Mouse (Mus musculus): ENCODE measurements around the gene Pcsk6.

Pcsk6 gene

GRCm38 (mm10) chr7:65940988-65941387 is 79.5 kb downstream of the Pcsk6 start:
- in situ Hi-C loops (cut with MseI, MboI): no loop called here

DNA sequence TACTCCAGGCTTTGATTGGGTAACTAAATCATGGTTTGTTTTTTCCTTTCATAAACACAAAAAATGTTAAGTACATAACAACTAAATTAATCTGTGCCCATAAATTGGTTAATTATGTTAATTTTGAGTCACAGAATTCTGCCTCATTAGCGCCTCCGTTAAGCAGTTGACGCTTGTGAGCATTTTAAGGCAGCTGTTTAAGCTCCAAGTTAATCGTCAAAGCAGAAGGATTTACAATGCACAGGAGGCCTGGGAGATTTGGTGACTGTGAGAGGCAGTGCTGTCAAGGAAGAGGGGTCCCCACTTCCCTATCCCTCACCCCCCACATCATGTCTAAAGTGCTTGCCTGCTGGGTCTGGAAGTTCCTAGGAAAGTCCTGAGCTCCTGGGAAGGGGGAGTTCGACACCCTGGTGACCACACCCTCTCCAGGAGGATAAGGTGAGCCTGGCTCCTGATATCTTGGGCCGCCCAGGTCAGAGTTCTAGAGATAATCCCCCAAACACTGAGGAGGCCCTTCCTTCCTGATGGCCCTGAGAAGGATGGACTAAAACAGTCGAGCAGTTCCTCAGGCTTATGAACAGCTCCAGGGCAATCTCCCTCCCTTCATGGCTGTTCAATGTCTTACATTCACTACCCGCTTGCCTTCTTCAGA is 83.9 kb downstream of the Pcsk6 start:
- in situ Hi-C loops (cut with MseI, MboI): no loop called here

- in situ Hi-C loops (cut with MseI, MboI): no loop called here
These were observed 84.9 kb downstream of the Pcsk6 start for GRCm38 (mm10) chr7:65946397-65946796.

DNA sequence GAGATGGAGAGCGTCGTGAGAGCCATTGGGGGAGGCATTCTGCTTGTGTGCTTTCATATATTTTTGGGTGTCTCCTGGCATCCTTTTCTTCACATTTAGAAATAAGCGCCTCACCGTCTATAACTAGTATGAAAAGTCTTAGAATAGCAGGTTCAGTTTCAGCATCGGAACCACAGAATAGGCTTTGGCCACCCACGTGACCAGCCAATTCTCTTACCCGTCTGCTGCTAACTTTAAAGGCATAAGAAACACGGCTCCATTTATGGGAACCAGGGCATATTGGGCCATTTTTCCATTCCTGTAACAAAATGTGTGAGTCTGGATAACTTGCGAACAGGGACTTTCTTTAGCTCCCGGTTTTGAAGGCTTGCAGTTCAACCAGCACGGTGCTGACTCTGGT is 87.4 kb downstream of the Pcsk6 start:
- in situ Hi-C loops (cut with MseI, MboI): no loop called here

DNA sequence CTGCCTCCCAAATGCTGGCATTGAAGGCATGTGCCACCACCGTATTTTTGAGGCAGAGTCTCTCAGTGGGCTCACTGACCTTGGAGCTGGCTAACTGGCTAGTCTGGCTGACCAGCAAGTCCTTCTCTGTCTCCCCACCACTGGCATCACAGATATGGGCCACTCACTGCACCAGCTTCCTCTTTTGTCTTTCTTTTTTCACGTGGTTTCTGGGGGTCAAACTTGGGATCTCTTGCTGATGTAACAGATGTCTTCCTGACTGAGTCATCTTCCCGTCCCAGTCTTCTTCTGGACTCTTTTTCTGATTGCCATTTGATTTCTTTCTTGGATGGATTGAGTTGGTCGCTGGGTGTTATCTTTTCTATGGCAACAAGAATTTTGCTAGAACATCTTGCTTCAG is 93.0 kb downstream of the Pcsk6 start:
- in situ Hi-C loops (cut with MseI, MboI): no loop called here

- in situ Hi-C loops (cut with MseI, MboI): no loop called here
These were observed 94.0 kb downstream of the Pcsk6 start for GRCm38 (mm10) chr7:65955304-65956220.

DNA sequence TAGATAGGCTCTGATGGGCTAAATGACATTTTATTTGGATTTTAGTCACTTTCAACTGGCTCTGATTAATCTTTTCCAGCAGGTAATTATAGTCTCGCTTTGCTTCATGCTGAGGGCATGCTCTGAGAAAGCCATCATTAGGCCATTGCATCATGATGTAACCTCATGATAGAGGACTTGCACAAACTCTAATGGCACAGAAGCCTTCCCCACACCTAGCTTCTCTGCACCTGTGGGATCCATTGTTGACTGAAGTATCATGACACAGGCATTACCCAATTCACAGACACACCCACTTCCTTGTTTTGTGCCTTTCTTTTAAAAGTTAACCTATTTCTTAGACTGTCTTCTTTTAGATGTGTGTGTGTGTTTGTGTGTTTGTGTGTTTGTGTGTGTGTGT is 95.7 kb downstream of the Pcsk6 start:
- in situ Hi-C loops (cut with MseI, MboI): no loop called here

- in situ Hi-C loops (cut with MseI, MboI): no loop called here
These were observed 96.6 kb downstream of the Pcsk6 start for GRCm38 (mm10) chr7:65958105-65958504.

- in situ Hi-C loops (cut with MseI, MboI): no loop called here
These were observed 97.8 kb downstream of the Pcsk6 start for GRCm38 (mm10) chr7:65959221-65959924.

GRCm38 (mm10) chr7:65962611-65963010 is 101.1 kb downstream of the Pcsk6 start:
- in situ Hi-C loops (cut with MseI, MboI): no loop called here

GRCm38 (mm10) chr7:65964398-65964797 is 102.9 kb downstream of the Pcsk6 start:
- in situ Hi-C loops (cut with MseI, MboI): no loop called here

- in situ Hi-C loops (cut with MseI, MboI): no loop called here
These were observed 109.8 kb downstream of the Pcsk6 start for GRCm38 (mm10) chr7:65971301-65971700.

- in situ Hi-C loops (cut with MseI, MboI): no loop called here
These were observed 115.8 kb downstream of the Pcsk6 start for GRCm38 (mm10) chr7:65977286-65977685.

DNA sequence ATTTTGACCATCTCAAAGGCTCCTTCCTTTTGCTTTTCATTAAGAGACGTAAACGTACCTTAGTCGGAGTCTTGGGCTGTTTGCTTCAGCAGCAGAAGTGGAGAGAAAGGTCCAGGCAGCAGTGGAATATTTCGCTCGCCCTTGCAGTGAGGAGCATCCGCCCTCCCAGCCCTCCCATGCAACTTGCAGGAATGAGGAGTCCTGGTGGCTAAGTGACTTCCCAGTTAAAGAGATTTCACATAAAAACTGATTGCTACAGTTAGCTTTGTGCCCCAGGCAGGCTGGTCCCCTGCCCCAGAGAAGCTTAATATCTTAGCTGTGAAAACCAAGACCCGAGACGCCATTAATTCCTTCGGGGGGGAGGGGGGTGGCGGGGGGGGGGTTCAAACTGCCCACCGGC is 116.4 kb downstream of the Pcsk6 start:
- in situ Hi-C loops (cut with MseI, MboI): no loop called here

- in situ Hi-C loops (cut with MseI, MboI): no loop called here
These were observed 117.7 kb downstream of the Pcsk6 start for GRCm38 (mm10) chr7:65978996-65979823.

- in situ Hi-C loops (cut with MseI, MboI): no loop called here
These were observed 118.5 kb downstream of the Pcsk6 start for GRCm38 (mm10) chr7:65980000-65980399.

- in situ Hi-C loops (cut with MseI, MboI): no loop called here
These were observed 120.5 kb downstream of the Pcsk6 start for GRCm38 (mm10) chr7:65982057-65982456.

DNA sequence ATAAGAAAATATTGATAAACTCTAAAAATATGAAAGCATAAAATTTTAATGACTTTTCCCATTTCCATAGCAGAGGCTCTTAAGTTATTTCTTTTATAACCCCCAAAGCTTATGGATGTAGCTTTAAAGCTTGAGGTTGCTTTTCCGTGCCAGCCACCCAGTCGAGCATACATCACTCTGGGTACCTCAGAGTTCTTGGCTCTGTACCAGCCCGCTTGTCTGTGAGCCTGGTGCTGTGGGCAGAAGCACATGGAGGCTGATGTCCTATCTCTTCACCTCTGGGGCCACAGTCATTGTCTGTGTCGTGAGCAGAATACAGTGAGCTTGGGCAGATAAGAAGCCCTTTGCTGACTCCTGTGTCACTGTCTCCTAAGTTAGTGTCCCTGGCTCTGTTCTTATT is 126.7 kb downstream of the Pcsk6 start:
- in situ Hi-C loops (cut with MseI, MboI): no loop called here

- in situ Hi-C loops (cut with MseI, MboI): no loop called here
These were observed 127.2 kb downstream of the Pcsk6 start for GRCm38 (mm10) chr7:65988709-65989108.

DNA sequence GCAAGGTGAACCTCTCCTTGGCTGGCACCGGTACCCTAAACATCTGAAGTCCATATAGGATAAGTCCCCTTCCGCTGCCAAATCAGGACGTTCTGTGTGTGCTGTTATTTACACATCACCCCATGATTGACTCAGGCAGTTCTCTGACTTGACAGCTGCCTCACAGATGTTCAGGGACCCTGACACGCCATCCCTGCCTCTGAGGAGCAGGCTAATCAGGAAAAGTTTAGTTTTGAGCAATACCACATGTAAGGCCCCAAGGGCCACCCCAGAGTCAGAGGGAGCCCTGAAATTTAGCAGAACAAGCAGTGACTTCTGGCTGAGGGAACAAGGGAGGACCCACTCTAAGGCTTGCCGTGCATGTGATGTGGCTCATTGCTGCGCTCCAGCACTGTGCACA is 130.8 kb downstream of the Pcsk6 start:
- in situ Hi-C loops (cut with MseI, MboI): no loop called here

DNA sequence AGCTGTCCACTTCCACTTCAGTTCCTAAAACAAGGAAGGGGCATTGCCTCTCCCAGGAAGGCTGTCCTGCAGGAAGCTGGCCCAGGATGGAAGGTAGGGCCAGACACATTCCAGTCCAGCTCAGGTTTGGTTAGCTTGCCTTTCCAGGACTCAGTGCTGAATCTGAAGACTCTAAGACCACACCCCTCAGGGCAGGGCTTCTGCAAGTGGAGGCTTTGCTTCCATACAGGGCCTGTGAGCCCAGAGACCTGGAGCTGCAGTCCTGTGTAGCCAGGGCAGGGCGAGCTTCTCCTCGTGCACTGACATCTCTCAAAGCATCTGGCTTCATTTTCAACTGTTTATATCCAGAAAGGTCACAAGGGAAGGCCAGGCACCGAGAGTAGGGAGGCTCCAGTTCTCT is 131.9 kb downstream of the Pcsk6 start:
- in situ Hi-C loops (cut with MseI, MboI): no loop called here
